Mouse (Mus musculus) CD4-positive naive resting alpha-beta T cell, adult 76 days (primary cell): ENCODE measurements around the gene Akap3. TPM values are rescaled to one million over a fixed set of nuclear protein-coding genes. Genes with fewer than 3 reads are reported as not detected.

Experiments used
- total RNA-seq: library from RNA; stranded (reverse); gene quantifications from one replicate; pipeline ENCODE4 v1.2.4, GENCODE M21; 2023

Akap3 gene
- total RNA-seq = not detected

DNA sequence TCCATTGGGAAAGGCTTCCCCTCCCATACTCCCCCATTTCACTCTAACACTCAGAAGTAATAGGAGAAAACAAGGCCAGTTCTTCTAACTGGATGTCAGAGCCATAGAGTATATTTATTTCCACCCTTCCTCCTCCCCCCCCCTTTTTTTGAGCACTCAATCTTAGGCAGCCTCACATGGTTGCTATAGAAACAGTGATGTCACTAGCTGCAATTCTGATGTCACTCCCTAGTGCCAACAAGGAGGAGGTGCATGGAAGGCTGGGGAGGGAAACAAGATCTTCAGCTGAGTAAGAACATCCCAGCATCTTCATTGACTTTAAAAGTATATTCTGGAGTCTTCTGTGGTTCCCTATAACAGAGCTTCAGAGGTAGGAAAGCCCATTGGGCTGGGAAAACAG, at the start of gene Akap3:
Gene Akap3, plus strand, starts transcription at position 218 of the 400 bp plus-strand sequence.

DNA sequence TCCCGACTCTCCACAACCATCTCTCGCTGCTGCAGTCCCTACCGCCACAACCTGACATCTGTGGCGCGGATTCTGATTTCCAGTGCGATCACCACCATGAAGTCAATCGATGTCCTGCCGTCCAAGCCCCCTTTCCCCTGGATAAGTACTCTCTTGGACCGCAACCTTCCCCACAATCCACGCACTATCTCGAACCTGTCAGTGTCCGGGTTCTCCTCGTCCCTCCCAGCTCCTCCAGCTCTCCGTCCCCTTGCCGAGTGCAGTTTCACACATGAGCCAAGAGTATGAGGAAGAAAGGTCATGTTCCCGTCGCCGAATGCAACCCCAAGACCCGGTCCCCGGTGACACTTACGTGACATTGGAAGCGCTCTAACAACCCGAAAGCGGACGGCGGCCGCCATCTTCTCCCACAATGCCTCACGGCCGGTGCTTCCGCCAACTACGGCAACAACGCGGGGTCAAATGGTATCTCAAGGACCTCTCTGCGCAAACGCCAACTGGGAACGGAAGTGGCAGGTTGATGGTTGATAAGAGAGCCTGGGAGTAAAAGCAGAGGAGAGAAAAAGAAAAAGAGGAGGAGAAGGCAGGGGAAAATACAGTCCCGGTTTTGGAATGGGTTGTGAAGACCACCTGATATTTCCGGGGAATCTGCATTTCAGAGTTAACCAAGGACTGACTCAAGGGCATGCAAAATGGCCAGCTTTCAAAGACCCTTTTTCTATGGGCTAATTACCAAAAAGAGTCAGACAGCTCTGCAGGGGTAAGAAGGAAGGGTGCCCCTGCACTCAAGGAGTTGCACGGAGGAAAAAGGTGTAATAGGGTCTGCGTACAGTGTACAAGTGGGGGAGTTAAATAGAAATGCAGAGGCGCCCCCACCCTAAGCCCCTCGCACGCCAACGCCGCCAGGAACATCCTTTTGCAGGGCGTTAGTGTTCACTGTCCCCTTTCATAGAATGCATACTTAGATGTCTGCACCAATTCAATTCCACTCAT, 3.9 kb upstream of the Akap3 start, which contains the start of gene Ndufa9:
Gene Ndufa9, minus strand, starts transcription at position 425 of the 993 bp plus-strand sequence.

DNA sequence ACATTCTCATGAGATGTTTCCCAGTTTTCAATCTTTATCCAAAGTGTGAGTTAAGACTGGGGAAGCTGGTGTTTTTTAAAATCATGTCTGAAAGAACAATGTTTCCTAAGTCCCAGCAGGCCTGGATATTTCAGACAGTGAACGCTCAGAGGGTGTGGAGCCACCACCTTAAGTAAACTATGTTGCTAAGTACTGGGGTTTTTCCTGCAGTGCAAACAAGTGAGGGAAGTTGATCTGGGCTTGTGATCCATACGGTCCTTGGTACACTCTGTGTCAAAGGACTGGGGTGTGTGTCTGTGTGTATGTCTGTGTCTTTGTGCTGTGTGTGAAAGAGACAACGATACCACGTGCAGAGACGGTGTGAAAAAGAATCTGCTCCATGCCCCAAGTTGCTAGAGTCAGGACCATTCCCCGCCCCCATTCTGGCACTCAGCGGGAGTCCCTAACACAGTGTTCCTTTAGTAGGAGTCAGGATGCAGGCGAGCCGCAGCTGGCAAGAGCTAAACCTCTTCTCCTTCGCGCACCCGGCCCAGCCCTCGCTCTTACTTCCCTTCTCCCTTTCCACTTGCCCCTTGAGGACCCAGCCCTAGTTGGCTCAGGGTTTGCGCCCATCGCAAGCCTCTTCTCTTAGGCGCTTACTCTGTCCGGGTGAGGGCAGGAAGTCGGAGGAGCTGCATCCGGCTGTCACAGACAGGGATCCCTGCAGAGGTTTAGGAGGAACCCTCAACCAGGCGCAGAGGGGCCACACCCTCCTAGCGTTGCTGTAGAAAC, 68.4 kb downstream of the Akap3 start, which contains the start of gene Dyrk4:
Gene Dyrk4, minus strand, starts transcription at position 729 of the 771 bp plus-strand sequence.

Other genes with a start within 250 kb of the Akap3 start
- not detected for gene Kcna1, start 206.7 kb upstream of the Akap3 start, total RNA-seq
- 0.09 TPM for gene Kcna6, start 112.4 kb upstream of the Akap3 start, total RNA-seq
- gene Ndufa9, start 4.0 kb upstream of the Akap3 start, total RNA-seq = 61.2 TPM
- not detected for gene Dyrk4, start 68.7 kb downstream of the Akap3 start, total RNA-seq
- gene Rad51ap1, start 86.5 kb downstream of the Akap3 start, total RNA-seq = 2.3 TPM
- 14.0 TPM for gene D6Wsu163e, start 86.9 kb downstream of the Akap3 start, total RNA-seq
- gene Fgf6, start 162.5 kb downstream of the Akap3 start, total RNA-seq = not detected
- gene Fgf23, start 219.8 kb downstream of the Akap3 start, total RNA-seq = not detected